Mouse (Mus musculus) liver, embryonic 14.5 days (tissue): Measurements from ENCODE around the gene Cltb.

Experiments
- CTCF ChIP-seq: IDR thresholded peaks from 2 replicates; pipeline ENCODE4 v1.5.1; 2016; ENCODE audit warnings: antibody characterized with exemption, low read depth, control low read depth
- EP300 ChIP-seq: IDR thresholded peaks from 2 replicates; pipeline ENCODE4 v1.6.1; 2016; ENCODE audit warnings: antibody characterized with exemption, low read depth

DNA sequence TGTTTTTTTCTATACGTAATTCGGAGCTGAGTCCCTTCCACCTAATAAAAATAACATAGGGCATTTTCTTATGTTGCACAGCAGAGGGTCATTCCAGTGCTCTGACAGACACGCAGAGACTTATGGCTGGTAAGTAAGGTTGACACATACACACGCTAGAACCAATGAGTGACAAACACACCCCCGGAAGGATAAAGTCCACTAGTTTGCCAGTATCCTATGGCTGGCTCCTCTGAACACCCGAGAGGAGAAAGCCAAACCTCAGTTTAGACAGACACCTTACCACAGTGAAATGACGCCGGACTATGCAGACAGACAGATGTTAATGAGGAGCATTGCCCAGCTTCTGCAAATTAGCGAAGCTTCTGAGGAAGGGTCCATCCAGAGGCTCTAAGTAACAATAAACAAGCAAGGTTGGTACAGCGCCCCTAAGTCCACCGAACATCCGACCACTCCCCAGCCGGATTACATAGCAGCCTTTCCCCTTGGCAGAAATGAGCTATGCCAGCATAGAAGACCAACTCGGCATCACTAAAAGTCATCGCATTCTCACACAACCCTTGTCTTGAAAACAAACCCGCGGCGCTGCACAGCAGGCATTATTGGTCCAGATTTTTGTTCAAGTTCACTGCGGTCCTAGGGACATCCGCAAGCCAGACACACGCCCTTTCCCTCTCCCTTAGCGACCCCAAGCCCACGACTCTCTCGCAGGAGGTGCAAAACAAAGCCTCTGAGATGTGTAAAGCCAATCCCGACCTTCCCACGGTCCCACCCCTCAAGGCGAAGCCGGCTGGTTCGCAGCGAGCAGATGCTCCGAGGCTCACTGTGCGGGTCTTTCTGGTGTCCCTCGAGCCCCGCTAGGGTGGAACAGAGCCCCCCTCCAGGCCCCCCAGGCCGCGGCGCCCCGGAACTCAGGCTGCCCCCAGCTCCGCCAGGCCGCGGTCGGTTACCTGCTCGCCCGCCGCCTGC is 46.6 kb downstream of the Cltb start:
- TF ChIP-seq CTCF (no peak), EP300 (no peak)
